Comparison of ENCODE assay signal across 8 mouse cellular contexts in genomic region chr7:24949958-24950623, GRCm38 (mm10). TPM values are rescaled to one million over a fixed set of nuclear protein-coding genes. Genes with fewer than 3 reads are reported as not detected.
DNase-seq lines count a peak whose midpoint lies in the region; ATAC-seq and TF ChIP-seq lines count a peak whose summit lies in the region.
"Had no signal": no experiment of that assay in that cellular context is flagged by ENCODE, and none has a peak within 500 bp of the region (broad histone marks: within the 10 kb centered on the region; RNA-seq: fewer than 3 reads in every experiment).

No protein-coding gene starts in this region.

- no peak for TF ChIP-seq EP300 in MEL (IDR thresholded peaks at IDR 0.05; ENCODE audit: low read depth in 1 of 2, low read length in 2 of 2)

- no peaks in the 10 kb centered on the region for H3K36me3 ChIP-seq in MEL (ENCODE audit: control insufficient read depth in 1 of 2, insufficient read depth in 2 of 2, low read length in 2 of 2)
- H3K36me3 ChIP-seq in forebrain, embryonic 10.5 days (replicated peaks): no peaks in the 10 kb centered on the region

- H3K27ac ChIP-seq in MEL (ENCODE audit: control insufficient read depth, low read depth, low read length): no peak overlapping the region
- no peak overlapping the region for H3K27ac ChIP-seq in bone marrow, adult 2 months (ENCODE audit: control insufficient read depth, insufficient read depth, low read depth, low read length, poor library complexity)
- H3K27ac ChIP-seq in forebrain, embryonic 10.5 days: no peak overlapping the region

- H3K9me3 ChIP-seq in MEL (replicated peaks; ENCODE audit: insufficient read depth, low read length): no peaks in the 10 kb centered on the region
- no peaks in the 10 kb centered on the region for H3K9me3 ChIP-seq in forebrain, embryonic 10.5 days

- H3K9ac ChIP-seq in MEL (ENCODE audit: control insufficient read depth, low read depth, low read length, poor library complexity, severe bottlenecking): no peak overlapping the region

- peak; percentile 87 to 96 (median 88) for TF ChIP-seq CTCF in MEL (IDR thresholded peaks at IDR 0.05 in 2 of 3, conservative IDR thresholded peaks at IDR 0.05 in 1 of 3; ENCODE audit: control insufficient read depth in 1 of 3, insufficient read depth in 1 of 3, low read depth in 2 of 3, low read length in 3 of 3, poor library complexity in 1 of 3, severe bottlenecking in 1 of 3)
- peak; percentile 86 for TF ChIP-seq CTCF in bone marrow, adult 2 months (IDR thresholded peaks at IDR 0.05; ENCODE audit: control insufficient read depth, insufficient read depth, low read length)

- ATAC-seq in megakaryocyte progenitor cell, adult 5-6 weeks (replicated peaks; ENCODE audit: poor library complexity): peak; percentile 82

- DNase-seq in MEL (ENCODE audit: low read depth, low spot score): peak; percentile 81
- peak; percentile 86 for DNase-seq in forebrain, embryonic 10.5 days (ENCODE audit: extremely low spot score, low spot score)
- peak; percentile 67 to 77 for DNase-seq in heart, postnatal 36 days
- DNase-seq in layer of hippocampus, adult 9-11 months: peak; percentile 25
- DNase-seq in spleen, adult 12 weeks (ENCODE audit: low spot score): peak; percentile 58

- no peaks in the 10 kb centered on the region for H3K27me3 ChIP-seq in MEL (ENCODE audit: control insufficient read depth in 1 of 2, insufficient read depth in 2 of 2, low read length in 2 of 2)
- H3K27me3 ChIP-seq in forebrain, embryonic 10.5 days (ENCODE audit: poor library complexity, severe bottlenecking): peaks cover 100% of the 10 kb centered on the region

- TF ChIP-seq RAD21 in MEL (IDR thresholded peaks at IDR 0.05; ENCODE audit: low read depth, low read length): peak; percentile 69

- intact Hi-C loops in heart, postnatal 36 days (cut with DNase I): loop anchor here (1.0 kb wide), 1 partner anchor 60 kb away; no protein-coding TSS in a partner anchor

- WGBS in bone marrow, adult 2 months: 6% methylated on average over 8 of the region's 8 CpGs
- 0% methylated on average over 8 of the region's 8 CpGs for WGBS in forebrain, embryonic 10.5 days

- no peak overlapping the region for H3K4me3 ChIP-seq in MEL (ENCODE audit: control insufficient read depth in 1 of 2, insufficient read depth in 1 of 2, low read depth in 2 of 2, low read length in 2 of 2)
- H3K4me3 ChIP-seq in bone marrow, adult 2 months (replicated peaks; ENCODE audit: control insufficient read depth, low read depth, low read length): no peak overlapping the region
- no peak overlapping the region for H3K4me3 ChIP-seq in forebrain, embryonic 10.5 days

- H3K79me2 ChIP-seq in MEL (ENCODE audit: control insufficient read depth, insufficient read depth, low read length, poor library complexity): peaks cover 7% of the 10 kb centered on the region

- 0 out of 4 replicates have a peak, but pooled peaks cover 0 to 4% of the 10 kb centered on the region in 2 experiments for H3K4me1 ChIP-seq in MEL (ENCODE audit: control insufficient read depth in 1 of 2, insufficient read depth in 2 of 2, low read length in 2 of 2)
- no peaks in the 10 kb centered on the region; the same call in 1 of the 2 replicates for H3K4me1 ChIP-seq in bone marrow, adult 2 months (ENCODE audit: control insufficient read depth, insufficient read depth, low read length)
- H3K4me1 ChIP-seq in forebrain, embryonic 10.5 days: peaks cover 47% of the 10 kb centered on the region

- TF ChIP-seq POLR2A in MEL (IDR thresholded peaks at IDR 0.05; ENCODE audit: control insufficient read depth in 1 of 2, insufficient read depth in 1 of 2, low read depth in 1 of 2, low read length in 2 of 2, poor library complexity in 1 of 2): no peak
- no peak for TF ChIP-seq POLR2A in bone marrow, adult 2 months (IDR thresholded peaks at IDR 0.05; ENCODE audit: borderline replicate concordance, control insufficient read depth, low read depth, low read length)

TF ChIP-seq in MEL, 35 proteins besides CTCF, POLR2A, EP300 and RAD21:
- TF ChIP-seq SIN3A (IDR thresholded peaks at IDR 0.05; ENCODE audit: low read length) (peak; percentile 85), NRF1 (IDR thresholded peaks at IDR 0.05; ENCODE audit: insufficient read depth, low read depth, low read length, poor library complexity, severe bottlenecking) (no peak), MAZ (IDR thresholded peaks at IDR 0.05; ENCODE audit: low read depth, low read length) (peak; percentile 50; the same call in 1 of the 2 replicates), TAL1 (IDR thresholded peaks at IDR 0.05; ENCODE audit: low read length) (no peak), KAT2A (conservative IDR thresholded peaks at IDR 0.05; ENCODE audit: low read depth, low read length) (no peak), CHD1 (IDR thresholded peaks at IDR 0.05; ENCODE audit: low read depth, low read length) (no peak), SMC3 (IDR thresholded peaks at IDR 0.05; ENCODE audit: low read depth, low read length) (peak; percentile 82), ZC3H11A (IDR thresholded peaks at IDR 0.05; ENCODE audit: low read depth, low read length) (peak; percentile 33), MXI1 (IDR thresholded peaks at IDR 0.05; ENCODE audit: low read depth, low read length) (peak; percentile 28; the same call in 1 of the 2 replicates)

RNA-seq across cellular contexts. Expression of gene Gm4881, which starts 5.8 kb away (rescaled TPM):
- not detected in 2 replicates for total RNA-seq in MEL (2012; rRNA removed)
- under 1 TPM in 1 of 2 experiments, not detected in 1; 0.13 TPM for polyA plus RNA-seq in MEL (2012; ENCODE audit: insufficient read depth in 1 of 2, insufficient read length in 2 of 2, low read depth in 1 of 2, low replicate concordance in 2 of 2, missing spikeins in 1 of 2)
- not detected in 2 replicates for polyA plus RNA-seq in bone marrow, adult 2 months (2011; ENCODE audit: insufficient read depth, insufficient read length, low replicate concordance, missing spikeins)
- polyA plus RNA-seq in forebrain, embryonic 10.5 days (2016; fragmentation: Nextera tagmentation; extraction: Ambion mirVana): not detected in 2 replicates
- total RNA-seq in heart, postnatal 36 days (2021): not detected
- total RNA-seq in megakaryocyte progenitor cell, adult 5-6 weeks (2015): not detected in 2 replicates
- total RNA-seq in megakaryocyte progenitor cell, adult 5-6 weeks (2017): not detected in 2 replicates
- total RNA-seq: left cerebral cortex, postnatal 10 days had no signal

RNA-seq across cellular contexts. Expression of gene Rabac1, which starts 22.5 kb away (rescaled TPM):
- total RNA-seq in MEL (2012; rRNA removed): 205 and 240 TPM in 2 replicates
- polyA plus RNA-seq in MEL (2012; ENCODE audit: insufficient read depth in 1 of 2, insufficient read length in 2 of 2, low read depth in 1 of 2, low replicate concordance in 2 of 2, missing spikeins in 1 of 2): 100 to 1,000 TPM in 1 of 2 experiments, not detected in 1; 223 TPM
- 31.0 and 76.4 TPM in 2 replicates for polyA plus RNA-seq in bone marrow, adult 2 months (2011; ENCODE audit: insufficient read depth, insufficient read length, low replicate concordance, missing spikeins)
- polyA plus RNA-seq in forebrain, embryonic 10.5 days (2016; fragmentation: Nextera tagmentation; extraction: Ambion mirVana): 73.1 and 73.7 TPM in 2 replicates
- total RNA-seq in heart, postnatal 36 days (2021): 100 to 1,000 TPM; 305 to 326 TPM
- total RNA-seq in megakaryocyte progenitor cell, adult 5-6 weeks (2015): 95.6 and 117 TPM in 2 replicates
- total RNA-seq in megakaryocyte progenitor cell, adult 5-6 weeks (2017): 89.2 and 101 TPM in 2 replicates

RNA-seq across cellular contexts. Expression of gene Arhgef1, which starts 47.4 kb away (rescaled TPM):
- 43.7 and 53.3 TPM in 2 replicates for total RNA-seq in MEL (2012; rRNA removed)
- polyA plus RNA-seq in MEL (2012; ENCODE audit: insufficient read depth in 1 of 2, insufficient read length in 2 of 2, low read depth in 1 of 2, low replicate concordance in 2 of 2, missing spikeins in 1 of 2): 100 to 1,000 TPM in 1 of 2 experiments, not detected in 1; 163 TPM
- polyA plus RNA-seq in bone marrow, adult 2 months (2011; ENCODE audit: insufficient read depth, insufficient read length, low replicate concordance, missing spikeins): 178 and 354 TPM in 2 replicates
- polyA plus RNA-seq in forebrain, embryonic 10.5 days (2016; fragmentation: Nextera tagmentation; extraction: Ambion mirVana): 58.2 and 59.2 TPM in 2 replicates
- 10 to 100 TPM; 48.8 to 52.8 TPM for total RNA-seq in heart, postnatal 36 days (2021)
- 58.2 and 67.9 TPM in 2 replicates for total RNA-seq in megakaryocyte progenitor cell, adult 5-6 weeks (2015)
- total RNA-seq in megakaryocyte progenitor cell, adult 5-6 weeks (2017): 36.6 and 46.2 TPM in 2 replicates

RNA-seq across cellular contexts. Expression of gene Cd79a, which starts 52.9 kb away (rescaled TPM):
- 0.13 and 0.23 TPM in 2 replicates for total RNA-seq in MEL (2012; rRNA removed)
- under 1 TPM in 1 of 2 experiments, not detected in 1; 0.61 TPM for polyA plus RNA-seq in MEL (2012; ENCODE audit: insufficient read depth in 1 of 2, insufficient read length in 2 of 2, low read depth in 1 of 2, low replicate concordance in 2 of 2, missing spikeins in 1 of 2)
- polyA plus RNA-seq in bone marrow, adult 2 months (2011; ENCODE audit: insufficient read depth, insufficient read length, low replicate concordance, missing spikeins): 82.1 and 126 TPM in 2 replicates
- 0.25 and 0.55 TPM in 2 replicates for polyA plus RNA-seq in forebrain, embryonic 10.5 days (2016; fragmentation: Nextera tagmentation; extraction: Ambion mirVana)
- total RNA-seq in heart, postnatal 36 days (2021): 1 to 10 TPM; 1.7 to 2.5 TPM
- 0.34 and 0.35 TPM in 2 replicates for total RNA-seq in megakaryocyte progenitor cell, adult 5-6 weeks (2015)
- 0.08 and 0.78 TPM in 2 replicates for total RNA-seq in megakaryocyte progenitor cell, adult 5-6 weeks (2017)

RNA-seq across cellular contexts. Expression of gene Atp1a3, which starts 55.7 kb away (rescaled TPM):
- 0.19 and 0.26 TPM in 2 replicates for total RNA-seq in MEL (2012; rRNA removed)
- 1 to 10 TPM in 1 of 2 experiments, not detected in 1; 3.5 TPM for polyA plus RNA-seq in MEL (2012; ENCODE audit: insufficient read depth in 1 of 2, insufficient read length in 2 of 2, low read depth in 1 of 2, low replicate concordance in 2 of 2, missing spikeins in 1 of 2)
- 6.1 and 13.9 TPM in 2 replicates for polyA plus RNA-seq in bone marrow, adult 2 months (2011; ENCODE audit: insufficient read depth, insufficient read length, low replicate concordance, missing spikeins)
- 6.8 and 9.1 TPM in 2 replicates for polyA plus RNA-seq in forebrain, embryonic 10.5 days (2016; fragmentation: Nextera tagmentation; extraction: Ambion mirVana)
- under 1 TPM; 0.35 to 0.67 TPM for total RNA-seq in heart, postnatal 36 days (2021)
- 24.4 and 35.2 TPM in 2 replicates for total RNA-seq in megakaryocyte progenitor cell, adult 5-6 weeks (2015)
- total RNA-seq in megakaryocyte progenitor cell, adult 5-6 weeks (2017): 18.4 and 28.5 TPM in 2 replicates

Comparison
In these comparisons a context has a peak if more than half of its experiments do, and no peak if none do; other contexts are left out.
1. DNase-seq: peak in every context shown above with its lines; median percentile 86 in forebrain, embryonic 10.5 days; 81 in MEL; 72 in heart, postnatal 36 days; 58 in spleen, adult 12 weeks; 25 in layer of hippocampus, adult 9-11 months.